Mouse (Mus musculus) limb, embryonic 10.5 days (tissue): ENCODE results near the gene Cblc. TPM values are rescaled to one million over a fixed set of nuclear protein-coding genes. Genes with fewer than 3 reads are reported as not detected.
A peak's percentile ranks its signal among the peaks of the same experiment; 100 is the strongest.

Experiments
- DNase-seq: peaks from one replicate; pipeline ENCODE4 v3.0.0-alpha.2; 2017; ENCODE audit warnings: low spot score
- H3K27ac ChIP-seq: fragments of 300-500 bp; sonication (generic); 2 replicates; pipeline ENCODE4 v1.5.1; 2016; ENCODE audit warnings: mild to moderate bottlenecking
- H3K27me3 ChIP-seq: fragments of 300-500 bp; sonication (generic); 2 replicates; pipeline ENCODE4 v1.6.1; 2016; ENCODE audit warnings: low read depth, mild to moderate bottlenecking; ENCODE audit not compliant: poor library complexity, severe bottlenecking
- H3K36me3 ChIP-seq: fragments of 300-500 bp; sonication (generic); 2 replicates; pipeline ENCODE4 v1.6.1; 2016; ENCODE audit warnings: mild to moderate bottlenecking, moderate library complexity
- H3K4me1 ChIP-seq: fragments of 300-500 bp; sonication (generic); 2 replicates; pipeline ENCODE4 v1.6.1; 2016
- H3K4me3 ChIP-seq: fragments of 300-500 bp; sonication (generic); 2 replicates; pipeline ENCODE4 v1.5.1; 2016; ENCODE audit warnings: mild to moderate bottlenecking, moderate library complexity
- H3K9me3 ChIP-seq: fragments of 300-500 bp; sonication (generic); replicated peaks from 2 replicates; pipeline ENCODE4 v1.6.1; 2016; ENCODE audit warnings: mild to moderate bottlenecking
- WGBS: fragments of 180-500 bp; shearing (Covaris S2); methylation state at CpG from one replicate; pipeline ENCODE4 v1.1.7; 2016; 5-methylcytosine and 5-hydroxymethylcytosine counted together
- polyA plus RNA-seq: library from polyadenylated mRNA; unstranded; fragments of >200 nt; fragmentation: Nextera tagmentation; extraction: Ambion mirVana; gene quantifications from 2 replicates; pipeline ENCODE4 v1.2.1, GENCODE M21; 2016

Gene Cblc
- polyA plus RNA-seq, 1 experiment from 2014 or later, result 1.4 TPM

GRCm38 (mm10) chr7:19789904-19790347 lies 6.7 kb downstream of the Cblc start:
- no peaks in the 10 kb centered on the region for H3K36me3 ChIP-seq
- peak overlapping the region; percentile 45 for H3K4me3 ChIP-seq
- 1% methylated on average over 19 of the region's 19 CpGs for WGBS
- H3K9me3 ChIP-seq, result no peaks in the 10 kb centered on the region
- H3K27me3 ChIP-seq, result peaks cover 16% of the 10 kb centered on the region
- DNase-seq, result peak; percentile 97
- peak overlapping the region; percentile 26; the same call in 1 of the 2 replicates for H3K27ac ChIP-seq
- H3K4me1 ChIP-seq, result peaks cover 9% of the 10 kb centered on the region

- Histone ChIP-seq H3K4me1 (peaks cover 9% of the 10 kb centered on the region), H3K27ac (no peak overlapping the region), H3K9me3 (peaks cover 2% of the 10 kb centered on the region; the same call in 1 of the 2 replicates), H3K27me3 (peaks cover 7% of the 10 kb centered on the region), H3K4me3 (no peak overlapping the region), H3K36me3 (no peaks in the 10 kb centered on the region)
- 41% methylated on average over 12 of the region's 12 CpGs for WGBS
- DNase-seq, result no peak
Observed at GRCm38 (mm10) chr7:19785874-19786458, 10.6 kb downstream of the Cblc start.

GRCm38 (mm10) chr7:19784764-19785535 lies 11.7 kb downstream of the Cblc start:
- Histone ChIP-seq H3K4me3 (no peak overlapping the region), H3K27ac (no peak overlapping the region), H3K27me3 (no peaks in the 10 kb centered on the region; the same call in 1 of the 2 replicates), H3K9me3 (peaks cover 2% of the 10 kb centered on the region; the same call in 1 of the 2 replicates), H3K4me1 (peaks cover 8% of the 10 kb centered on the region), H3K36me3 (no peaks in the 10 kb centered on the region)
- no peak for DNase-seq
- WGBS, result 28% methylated on average over 11 of the region's 11 CpGs

DNA sequence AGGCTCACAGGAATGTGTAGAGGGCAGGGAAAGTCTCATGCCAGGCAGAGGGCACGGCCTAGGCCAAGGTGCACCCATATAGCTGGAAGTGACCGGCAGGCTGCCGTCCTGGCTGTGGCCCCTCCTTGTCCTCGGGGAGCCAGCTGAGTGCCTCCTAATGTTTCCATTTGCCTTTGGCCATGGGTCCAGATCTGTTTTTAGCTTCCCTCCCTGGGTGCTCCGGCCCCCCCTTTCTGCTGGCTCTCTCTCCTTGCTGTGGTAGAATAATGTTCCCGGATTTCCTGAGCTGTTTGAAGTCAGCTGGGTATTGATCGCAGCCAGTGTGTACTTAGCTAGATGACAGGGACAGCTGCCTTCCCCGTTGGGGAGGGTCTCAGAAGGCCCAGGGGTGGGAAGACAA lies 13.0 kb downstream of the Cblc start:
- 79% methylated on average over 8 of the region's 8 CpGs for WGBS
- Histone ChIP-seq H3K27ac (no peak overlapping the region), H3K27me3 (no peaks in the 10 kb centered on the region), H3K36me3 (no peaks in the 10 kb centered on the region), H3K4me1 (peaks cover 5% of the 10 kb centered on the region), H3K4me3 (no peak overlapping the region), H3K9me3 (peaks cover 2% of the 10 kb centered on the region; the same call in 1 of the 2 replicates)
- no peak for DNase-seq

DNA sequence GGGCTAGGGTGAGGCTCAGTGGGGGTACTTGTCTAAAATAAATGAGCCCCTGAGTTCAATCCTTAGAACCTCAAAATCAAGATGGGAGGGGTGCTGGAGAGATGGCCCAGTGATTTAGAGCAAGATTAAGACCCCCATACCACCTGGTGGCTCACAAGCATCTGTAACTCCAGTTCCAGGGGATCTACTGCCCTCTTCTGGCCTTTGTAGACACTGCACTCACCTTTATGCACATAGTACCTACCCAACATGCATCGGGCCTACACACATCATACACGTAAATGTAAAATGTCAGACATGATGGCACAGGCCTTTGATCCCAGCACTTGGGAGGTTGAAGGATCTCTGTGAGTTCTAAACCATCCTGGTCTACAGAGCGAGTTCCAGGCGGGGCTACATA lies 14.0 kb downstream of the Cblc start:
- no peak for DNase-seq
- Histone ChIP-seq H3K9me3 (peaks cover 2% of the 10 kb centered on the region; the same call in 1 of the 2 replicates), H3K4me1 (peaks cover 5% of the 10 kb centered on the region), H3K36me3 (no peaks in the 10 kb centered on the region), H3K4me3 (no peak overlapping the region), H3K27ac (no peak overlapping the region), H3K27me3 (no peaks in the 10 kb centered on the region)
- WGBS, result 89% methylated on average over 4 of the region's 4 CpGs

- Histone ChIP-seq H3K4me1 (peaks cover 5% of the 10 kb centered on the region), H3K36me3 (no peaks in the 10 kb centered on the region), H3K27me3 (no peaks in the 10 kb centered on the region), H3K4me3 (no peak overlapping the region), H3K27ac (no peak overlapping the region), H3K9me3 (peaks cover 2% of the 10 kb centered on the region; the same call in 1 of the 2 replicates)
- DNase-seq, result no peak
- WGBS, result 93% methylated on average over 7 of the region's 7 CpGs
Observed at GRCm38 (mm10) chr7:19781741-19782140, 14.9 kb downstream of the Cblc start.

DNA sequence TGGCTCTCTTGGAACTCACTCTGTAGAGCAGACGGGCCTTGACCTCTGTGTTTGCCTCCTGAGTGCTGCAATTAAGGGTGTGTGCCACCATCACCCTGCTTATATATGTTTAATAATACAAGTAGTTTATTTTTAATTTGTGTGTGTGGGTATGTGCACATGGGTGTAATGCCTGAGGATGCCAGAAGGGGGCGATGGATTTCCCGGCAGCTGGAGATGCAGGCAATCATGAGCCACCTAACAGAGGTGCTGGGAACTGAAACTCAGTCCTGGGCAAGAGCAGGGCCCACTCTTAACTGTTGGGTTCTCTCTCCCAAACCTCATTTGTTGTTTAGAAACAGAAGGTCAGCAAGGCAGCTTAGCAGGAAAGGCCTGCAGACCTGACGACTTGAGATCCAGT lies 16.7 kb downstream of the Cblc start:
- Histone ChIP-seq H3K27me3 (no peaks in the 10 kb centered on the region), H3K4me3 (no peak overlapping the region), H3K4me1 (no peaks in the 10 kb centered on the region), H3K36me3 (no peaks in the 10 kb centered on the region), H3K27ac (no peak overlapping the region), H3K9me3 (peaks cover 2% of the 10 kb centered on the region; the same call in 1 of the 2 replicates)
- WGBS, result 81% methylated on average over 4 of the region's 4 CpGs
- DNase-seq, result no peak

DNA sequence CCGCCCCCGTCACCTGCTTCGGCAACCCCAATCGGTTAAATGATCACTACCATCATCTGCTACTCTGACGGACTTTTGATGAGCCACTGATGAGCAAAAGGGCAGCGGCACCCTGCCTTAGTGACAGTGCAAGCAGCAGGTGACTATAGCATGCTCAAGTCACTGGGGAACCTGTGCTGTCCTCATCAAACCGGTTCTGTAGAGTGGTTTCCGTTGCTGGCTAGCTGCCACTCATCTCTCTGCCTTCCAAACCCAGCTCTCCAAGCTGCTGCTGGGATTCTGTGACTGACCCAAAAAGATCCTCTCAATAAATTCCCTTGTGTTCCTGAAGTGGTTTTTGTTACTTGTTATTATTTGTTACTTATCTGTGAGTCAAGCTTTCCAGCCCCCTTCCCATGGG lies 18.0 kb downstream of the Cblc start:
- H3K4me3 ChIP-seq, result no peak overlapping the region
- no peak for DNase-seq
- peaks cover 2% of the 10 kb centered on the region; the same call in 1 of the 2 replicates for H3K9me3 ChIP-seq
- WGBS, result 88% methylated on average over 8 of the region's 8 CpGs
- H3K4me1 ChIP-seq, result no peaks in the 10 kb centered on the region
- no peaks in the 10 kb centered on the region for H3K27me3 ChIP-seq
- H3K36me3 ChIP-seq, result no peaks in the 10 kb centered on the region
- no peak overlapping the region for H3K27ac ChIP-seq

DNA sequence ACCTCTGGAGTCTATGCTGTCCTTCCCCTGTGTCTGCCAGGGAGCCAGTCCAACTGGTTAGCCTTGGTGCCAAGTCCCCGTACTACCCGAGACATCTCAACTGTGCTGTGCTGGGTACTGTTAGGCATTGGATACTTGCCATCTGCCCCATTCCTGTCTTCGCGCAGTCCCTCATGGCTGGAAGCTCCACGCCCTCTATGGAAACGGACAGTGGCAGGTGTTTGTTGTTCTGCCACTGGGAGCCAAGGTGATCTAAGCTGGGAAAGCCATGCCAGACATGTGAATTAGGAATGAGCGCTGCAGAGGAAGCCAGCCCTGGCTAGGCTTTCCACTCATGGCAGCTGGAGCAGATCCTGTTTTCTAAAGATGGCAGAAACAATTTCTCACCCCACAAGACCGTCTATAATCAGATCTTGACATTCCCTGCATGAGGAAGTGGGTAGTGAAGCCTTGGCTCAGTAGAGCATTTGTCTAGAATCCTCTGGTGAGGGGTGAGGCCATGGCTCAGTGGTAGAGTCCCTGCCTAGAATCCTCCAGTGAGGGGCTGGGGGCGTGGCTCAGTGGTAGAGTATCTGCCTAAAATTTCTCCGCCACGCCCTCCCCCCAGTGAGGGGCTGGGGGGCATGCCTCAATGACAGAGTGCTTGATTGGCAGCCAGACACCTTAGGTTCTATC lies 19.4 kb downstream of the Cblc start:
- Histone ChIP-seq H3K27ac (no peak overlapping the region), H3K4me1 (no peaks in the 10 kb centered on the region), H3K9me3 (no peaks in the 10 kb centered on the region), H3K36me3 (no peaks in the 10 kb centered on the region), H3K27me3 (no peaks in the 10 kb centered on the region), H3K4me3 (no peak overlapping the region)
- no peak for DNase-seq
- WGBS, result 93% methylated on average over 11 of the region's 11 CpGs

DNA sequence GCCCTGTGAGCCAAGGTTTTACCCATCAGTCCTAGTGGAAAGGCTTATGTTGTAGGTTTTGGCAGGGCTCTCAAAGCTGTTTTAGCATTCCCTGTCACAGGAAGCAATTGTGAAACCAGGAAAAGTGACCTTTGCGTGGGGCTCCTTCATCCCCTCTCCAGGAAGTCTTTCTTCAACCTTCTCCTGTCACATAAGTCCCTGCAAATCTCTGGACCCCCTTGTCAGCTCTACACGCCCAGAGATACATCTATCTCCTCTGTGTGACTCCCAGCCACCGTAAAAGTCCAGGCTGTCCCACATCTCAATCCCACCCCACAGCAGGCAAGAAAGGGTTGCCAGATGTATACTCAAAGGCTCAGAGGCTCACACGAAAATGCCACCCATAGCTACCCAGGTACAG lies 24.9 kb downstream of the Cblc start:
- H3K4me3 ChIP-seq, result peak overlapping the region; percentile 60; the same call in 1 of the 2 replicates
- H3K36me3 ChIP-seq, result no peaks in the 10 kb centered on the region
- H3K27me3 ChIP-seq, result peaks cover 40% of the 10 kb centered on the region
- DNase-seq, result no peak
- 40% methylated on average over 4 of the region's 4 CpGs for WGBS
- peaks cover 33% of the 10 kb centered on the region for H3K4me1 ChIP-seq
- peak overlapping the region; percentile 81; the same call in 1 of the 2 replicates for H3K27ac ChIP-seq
- H3K9me3 ChIP-seq, result no peaks in the 10 kb centered on the region

- peaks cover 33% of the 10 kb centered on the region for H3K4me1 ChIP-seq
- peaks cover 40% of the 10 kb centered on the region for H3K27me3 ChIP-seq
- DNase-seq, result peak; percentile 61
- no peaks in the 10 kb centered on the region for H3K9me3 ChIP-seq
- no peaks in the 10 kb centered on the region for H3K36me3 ChIP-seq
- peak within 1 kb of the TSS; percentile 81 for H3K27ac ChIP-seq
- 2% methylated on average over 9 of the region's 9 CpGs for WGBS
- peak within 1 kb of the TSS; percentile 60 for H3K4me3 ChIP-seq
Observed at GRCm38 (mm10) chr7:19770984-19771391, 25.6 kb downstream of the Cblc start, which contains the start of gene Bcam. TSS of gene Bcam (minus strand) at chr7:19771016.

- Histone ChIP-seq H3K36me3 (no peaks in the 10 kb centered on the region), H3K4me3 (peak overlapping the region; percentile 60), H3K27ac (peak overlapping the region; percentile 81), H3K4me1 (peaks cover 33% of the 10 kb centered on the region), H3K9me3 (no peaks in the 10 kb centered on the region), H3K27me3 (peaks cover 40% of the 10 kb centered on the region)
- WGBS, result under 1% methylated on average over 28 of the region's 28 CpGs
- peak; percentile 94 for DNase-seq
Observed at GRCm38 (mm10) chr7:19770375-19770754, 26.2 kb downstream of the Cblc start.
